Mouse (Mus musculus): ENCODE data around the gene Kbtbd8.

The Kbtbd8 gene

DNA sequence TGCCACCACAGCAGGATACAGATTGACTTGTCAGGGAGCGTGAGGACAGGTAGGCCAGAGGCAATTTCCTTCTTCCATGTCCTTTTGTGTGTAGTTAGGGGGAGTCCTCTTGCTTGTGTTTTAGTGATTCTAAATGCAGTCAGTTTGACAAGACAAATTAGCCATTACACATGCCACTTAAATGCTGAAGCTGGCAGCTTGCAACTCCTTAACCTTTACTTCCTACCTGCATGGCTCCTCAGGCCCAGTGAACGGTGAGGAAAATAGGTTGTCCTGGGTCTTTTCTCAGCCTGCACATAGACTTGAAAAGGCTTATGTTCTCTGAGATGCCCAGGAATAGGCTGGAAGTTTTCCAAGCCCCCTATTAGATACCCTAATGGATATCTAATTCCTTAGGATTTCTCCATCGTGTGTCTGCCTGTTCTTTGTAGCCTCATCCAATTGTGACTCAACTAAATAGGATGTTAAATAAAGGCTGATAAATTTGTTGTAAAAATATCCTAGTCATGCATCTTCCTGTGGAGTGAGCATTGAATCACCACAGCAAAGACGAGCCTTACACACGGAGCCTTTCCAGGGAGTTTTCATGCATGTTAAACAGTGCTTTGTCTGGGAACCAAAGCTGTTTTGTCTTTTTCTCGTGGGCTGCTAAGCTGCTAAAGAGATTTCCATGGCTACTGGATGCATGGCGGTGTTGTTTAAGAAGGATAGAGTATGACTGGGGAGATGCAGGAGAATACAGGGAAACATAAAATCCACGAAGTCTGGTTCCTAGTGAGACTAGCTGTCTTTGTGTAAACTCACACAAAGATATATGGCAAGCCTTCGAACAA lies 57.5 kb downstream of the Kbtbd8 start:
- DNase-seq: no peak
